Mouse (Mus musculus): Measurements from ENCODE around the gene Asb15.

Gene Asb15

GRCm38 (mm10) chr6:24528064-24528243, at the start of gene Asb15:
Gene Asb15, plus strand, starts transcription at chr6:24528144.
- no peak for DNase-seq

GRCm38 (mm10) chr6:24486530-24486929, 41.4 kb upstream of the Asb15 start:
- no peak for DNase-seq

- DNase-seq, result no peak
Observed at GRCm38 (mm10) chr6:24490341-24490740, 37.6 kb upstream of the Asb15 start.

- DNase-seq, result no peak
Observed at GRCm38 (mm10) chr6:24504141-24504540, 23.8 kb upstream of the Asb15 start.

GRCm38 (mm10) chr6:24514552-24515284, 13.2 kb upstream of the Asb15 start, which contains the start of gene Iqub:
Gene Iqub, minus strand, starts transcription at chr6:24515067.
- DNase-seq, result peak; percentile 88

- peak; percentile 44 for DNase-seq
Observed at GRCm38 (mm10) chr6:24516197-24516596, 11.7 kb upstream of the Asb15 start.

- DNase-seq, result no peak
Observed at GRCm38 (mm10) chr6:24525705-24526104, 2.2 kb upstream of the Asb15 start.

- DNase-seq, result peak; percentile 95
Observed at GRCm38 (mm10) chr6:24527155-24528063, 535 bp upstream of the Asb15 start, which contains the start of gene Ndufa5. Gene Ndufa5, minus strand, starts transcription at chr6:24528013.

- DNase-seq, result peak; percentile 44
Observed at GRCm38 (mm10) chr6:24530166-24530565, 2.2 kb downstream of the Asb15 start.

GRCm38 (mm10) chr6:24530711-24531420, 2.9 kb downstream of the Asb15 start:
- DNase-seq, result no peak

- no peak for DNase-seq
Observed at GRCm38 (mm10) chr6:24532804-24533203, 4.9 kb downstream of the Asb15 start.

- DNase-seq, result no peak
Observed at GRCm38 (mm10) chr6:24538435-24538834, 10.5 kb downstream of the Asb15 start.

- DNase-seq, result no peak
Observed at GRCm38 (mm10) chr6:24540106-24540505, 12.2 kb downstream of the Asb15 start.

GRCm38 (mm10) chr6:24542393-24542792, 14.4 kb downstream of the Asb15 start:
- DNase-seq, result no peak

- no peak for DNase-seq
Observed at GRCm38 (mm10) chr6:24543119-24543591, 15.2 kb downstream of the Asb15 start.

- DNase-seq, result no peak
Observed at GRCm38 (mm10) chr6:24546716-24547420, 18.9 kb downstream of the Asb15 start.

- DNase-seq, result peak; percentile 27
Observed at GRCm38 (mm10) chr6:24549801-24550200, 21.9 kb downstream of the Asb15 start.

- peak; percentile 18 for DNase-seq
Observed at GRCm38 (mm10) chr6:24552046-24552445, 24.1 kb downstream of the Asb15 start.

GRCm38 (mm10) chr6:24554427-24555086, 26.6 kb downstream of the Asb15 start:
- no peak for DNase-seq

GRCm38 (mm10) chr6:24555488-24555887, 27.5 kb downstream of the Asb15 start:
- DNase-seq, result no peak

GRCm38 (mm10) chr6:24564081-24564480, 36.1 kb downstream of the Asb15 start:
- DNase-seq, result peak; percentile 66

- no peak for DNase-seq
Observed at GRCm38 (mm10) chr6:24564886-24565285, 36.9 kb downstream of the Asb15 start.
